Mouse (Mus musculus) thymus, postnatal 36 days (tissue): ENCODE data around the gene Casc3.
"Not testable (repeated sequence)": the region's sequence is repeated elsewhere in the genome, so short reads cannot be mapped to it uniquely, and the experiment has no call there.

ENCODE experiments used
- DNase-seq, 2 experiments: peaks; one replicate each; pipeline ENCODE4 v3.0.0; 2022; ENCODE audit warnings: mixed read lengths in 2 of 2

The Casc3 gene

DNA sequence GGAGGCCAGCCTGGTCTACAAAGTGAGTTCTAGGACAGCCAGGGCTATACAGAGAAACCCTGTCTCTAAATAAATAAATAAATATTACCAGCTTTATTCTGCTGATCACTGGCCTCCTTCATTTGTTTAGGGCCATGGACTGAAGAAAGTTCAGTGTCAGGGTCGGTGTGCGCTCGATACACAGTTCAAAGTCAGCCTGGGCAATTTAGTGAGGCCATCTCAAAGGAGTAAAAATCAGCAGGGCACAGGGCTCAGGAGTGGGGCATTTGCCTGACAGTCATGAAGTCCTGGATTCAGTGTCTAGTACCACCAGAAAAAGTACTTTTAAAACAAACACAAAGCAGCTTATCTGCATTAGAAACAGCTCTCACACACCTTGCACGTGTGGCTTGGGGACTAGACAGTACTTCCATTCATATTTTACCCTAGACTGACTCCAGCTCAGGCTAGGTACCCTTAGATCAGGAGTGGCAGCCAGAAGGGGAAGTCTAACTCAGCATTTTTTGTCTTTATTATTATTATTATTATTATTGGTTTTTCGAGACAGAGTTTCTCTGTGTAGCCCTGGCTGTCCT lies 14.0 kb upstream of the Casc3 start:
- no peak for DNase-seq

DNA sequence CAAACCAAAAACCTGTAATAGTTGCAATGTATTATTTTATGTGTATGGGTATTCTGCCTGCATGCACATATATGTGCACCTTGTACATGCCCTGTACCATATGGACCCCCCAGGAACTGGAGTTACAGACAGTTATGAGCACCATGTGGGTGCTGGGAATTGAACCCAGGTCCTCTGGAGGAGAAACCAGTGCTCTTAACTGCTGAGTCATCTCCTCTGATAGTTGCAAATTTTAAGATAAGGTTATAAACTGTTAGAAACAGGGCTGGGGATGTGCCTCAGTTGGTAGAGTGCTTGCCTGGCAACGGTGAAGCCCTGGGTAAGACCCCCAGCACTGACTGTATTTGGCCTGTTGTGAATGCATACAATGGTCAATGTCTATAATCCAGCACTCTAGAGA lies 13.3 kb upstream of the Casc3 start:
- DNase-seq, result no peak

DNA sequence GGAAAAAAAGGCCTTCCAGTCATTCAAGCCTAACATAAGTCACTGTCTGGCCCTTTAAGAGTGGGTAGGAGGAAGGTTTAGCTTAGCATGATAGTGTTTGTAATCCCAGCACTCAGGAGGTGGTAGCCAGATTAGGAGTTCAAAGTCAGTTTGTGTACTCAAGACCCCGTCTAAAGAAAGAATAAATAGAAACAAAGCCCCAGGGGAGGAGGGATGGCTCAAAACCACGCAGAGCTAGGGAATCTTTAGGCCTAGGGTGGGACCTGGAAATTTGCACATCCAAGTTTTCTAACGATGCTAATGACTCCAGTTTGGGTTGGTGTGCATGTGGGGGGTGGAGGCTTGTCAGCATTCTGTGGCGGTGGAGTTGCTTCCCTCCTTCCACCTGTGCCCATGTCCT lies 12.6 kb upstream of the Casc3 start:
- DNase-seq, result no peak

DNA sequence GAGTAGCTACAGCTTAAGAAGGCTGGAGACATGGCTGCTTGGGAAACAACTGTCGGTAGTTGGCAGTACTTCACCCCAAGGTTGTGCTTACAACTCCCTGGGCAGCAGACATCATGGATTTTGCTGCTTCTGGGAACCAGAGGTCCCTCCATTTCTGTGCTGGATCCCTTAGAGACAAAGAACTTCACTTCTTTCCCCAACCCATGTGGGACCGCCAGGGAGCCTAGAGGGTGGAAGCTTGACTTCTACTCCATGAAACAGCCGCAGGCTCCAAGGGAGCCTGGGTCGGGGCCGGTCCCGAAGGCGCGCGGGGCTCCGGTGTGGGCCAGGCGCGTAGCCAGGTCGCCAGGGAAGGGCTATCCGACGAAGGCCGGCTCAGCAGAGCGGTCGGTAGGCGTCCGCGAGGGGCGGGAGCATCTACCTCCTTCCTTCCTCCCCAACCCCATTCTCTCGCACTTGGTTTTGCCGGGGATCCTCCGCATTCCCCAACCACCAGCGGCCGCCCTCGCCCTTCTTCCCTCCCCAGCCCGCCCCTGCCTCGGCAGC lies 10.2 kb upstream of the Casc3 start:
- no peak for DNase-seq

DNA sequence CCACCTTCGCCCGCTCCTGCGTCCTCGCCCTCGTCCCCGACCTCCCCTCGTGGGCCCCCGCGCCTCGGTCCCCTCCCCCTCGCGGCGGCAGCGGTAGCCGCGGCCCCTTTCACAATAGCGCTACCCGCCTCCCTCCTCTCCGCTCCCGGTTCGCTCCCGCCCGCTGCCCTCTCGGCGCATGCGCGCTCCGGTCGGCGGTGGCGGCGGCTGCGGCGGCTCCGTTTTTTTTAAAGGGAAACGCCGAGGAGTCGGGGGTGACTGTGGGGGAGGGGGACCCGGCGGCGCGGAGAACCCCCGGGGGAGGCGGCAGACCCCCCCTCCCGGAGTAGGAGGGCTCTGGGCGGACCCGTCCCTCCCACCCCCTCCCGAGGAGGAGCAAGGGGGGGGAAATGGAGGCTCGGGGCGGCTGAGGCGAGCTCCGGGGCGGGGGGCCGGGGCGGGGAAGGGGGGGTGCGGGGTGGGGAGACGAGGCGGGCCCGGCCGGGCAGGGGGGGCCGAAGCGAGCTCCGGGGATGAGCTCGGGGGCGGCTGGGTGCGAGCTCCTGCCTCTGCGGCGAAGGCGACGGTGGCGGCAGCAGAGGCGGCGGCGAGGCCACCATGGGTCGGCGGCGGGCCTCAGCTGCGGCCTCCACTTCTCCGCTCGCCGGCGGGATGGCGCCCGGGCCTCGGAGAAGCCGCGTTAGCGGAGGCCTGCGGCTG lies 9.5 kb upstream of the Casc3 start, which contains the start of gene Msl1:
Gene Msl1, plus strand, starts transcription at position 502 of the 699 bp plus-strand sequence.
- DNase-seq, result peak; percentile 88 to 92

DNA sequence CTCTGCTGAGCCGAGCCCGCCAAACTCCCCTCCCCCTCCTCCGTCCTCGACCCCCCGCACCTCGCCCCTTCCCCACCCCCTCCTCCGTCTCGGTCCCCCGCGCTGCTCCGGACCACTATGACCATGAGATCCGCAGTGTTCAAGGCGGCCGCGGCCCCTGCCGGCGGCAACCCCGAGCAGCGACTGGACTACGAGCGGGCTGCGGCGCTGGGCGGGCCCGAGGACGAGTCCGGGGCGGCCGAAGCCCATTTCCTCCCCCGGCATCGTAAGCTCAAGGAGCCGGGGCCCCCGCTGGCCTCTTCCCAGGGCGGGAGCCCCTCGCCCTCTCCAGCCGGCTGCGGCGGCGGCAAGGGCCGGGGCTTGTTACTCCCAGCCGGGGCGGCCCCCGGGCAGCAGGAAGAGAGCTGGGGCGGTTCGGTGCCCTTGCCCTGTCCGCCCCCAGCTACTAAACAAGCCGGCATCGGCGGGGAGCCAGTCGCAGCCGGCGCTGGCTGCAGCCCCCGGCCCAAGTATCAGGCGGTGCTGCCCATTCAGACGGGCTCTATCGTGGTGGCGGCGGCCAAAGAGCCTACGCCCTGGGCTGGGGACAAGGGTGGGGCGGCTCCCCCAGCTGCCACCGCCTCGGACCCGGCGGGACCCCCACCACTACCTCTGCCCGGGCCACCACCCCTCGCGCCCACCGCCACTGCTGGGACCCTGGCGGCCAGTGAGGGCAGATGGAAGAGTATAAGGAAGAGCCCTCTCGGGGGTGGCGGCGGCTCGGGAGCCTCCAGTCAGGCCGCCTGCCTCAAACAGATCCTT lies 8.8 kb upstream of the Casc3 start:
- peak; percentile 57 to 68 for DNase-seq

DNA sequence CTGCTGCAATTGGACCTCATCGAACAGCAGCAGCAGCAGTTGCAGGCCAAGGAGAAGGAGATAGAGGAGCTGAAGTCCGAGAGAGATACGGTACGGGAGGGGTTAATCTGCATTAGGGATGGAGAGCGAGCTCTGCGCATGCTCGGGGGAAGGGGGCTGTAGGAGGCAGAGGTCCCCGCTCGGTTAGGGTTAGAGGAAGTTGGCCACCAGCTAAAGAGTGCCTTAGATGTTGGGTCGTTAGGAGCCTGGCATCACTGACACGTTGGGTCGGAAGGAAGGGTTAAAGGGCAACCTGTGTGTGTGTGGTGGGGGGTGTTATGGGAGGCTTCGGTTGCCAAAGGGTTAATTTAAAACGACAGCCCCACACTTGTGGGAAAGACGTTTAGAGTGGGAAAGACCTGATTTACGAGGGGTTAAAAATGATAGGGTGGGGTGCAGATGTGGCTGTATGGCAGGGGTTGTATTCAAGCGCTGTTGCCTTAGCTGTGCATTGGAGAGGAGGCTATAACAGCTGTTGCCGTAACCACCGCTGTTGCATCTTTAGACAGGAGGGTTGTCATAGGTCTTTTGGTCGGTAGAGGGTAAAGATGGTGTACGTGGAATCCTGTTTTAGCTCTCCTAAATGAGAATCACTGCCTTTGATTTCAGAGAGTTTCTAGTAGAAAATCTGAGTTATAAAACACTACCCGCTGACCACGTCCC lies 8.0 kb upstream of the Casc3 start:
- peak; percentile 76 to 79 for DNase-seq

DNA sequence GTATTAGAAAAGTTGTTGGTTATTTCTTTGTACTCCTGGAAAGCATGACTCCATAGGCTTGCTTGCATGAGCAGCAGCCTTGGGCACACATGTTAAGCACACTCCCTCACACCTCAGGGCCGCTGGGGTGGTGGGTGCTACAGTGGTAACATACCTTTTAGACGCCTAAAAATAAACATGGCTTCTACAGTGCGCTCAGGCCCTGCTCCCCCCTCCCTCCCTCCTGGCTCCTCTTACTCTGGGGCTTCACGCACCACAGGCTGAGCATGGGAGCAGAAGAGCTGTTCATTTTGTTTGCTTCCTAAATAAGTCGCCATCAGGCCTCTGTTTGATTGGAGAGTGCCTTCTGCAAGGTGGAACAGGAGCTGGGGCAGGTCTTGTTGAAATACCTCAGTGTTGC lies 7.4 kb upstream of the Casc3 start:
- no peak for DNase-seq

DNA sequence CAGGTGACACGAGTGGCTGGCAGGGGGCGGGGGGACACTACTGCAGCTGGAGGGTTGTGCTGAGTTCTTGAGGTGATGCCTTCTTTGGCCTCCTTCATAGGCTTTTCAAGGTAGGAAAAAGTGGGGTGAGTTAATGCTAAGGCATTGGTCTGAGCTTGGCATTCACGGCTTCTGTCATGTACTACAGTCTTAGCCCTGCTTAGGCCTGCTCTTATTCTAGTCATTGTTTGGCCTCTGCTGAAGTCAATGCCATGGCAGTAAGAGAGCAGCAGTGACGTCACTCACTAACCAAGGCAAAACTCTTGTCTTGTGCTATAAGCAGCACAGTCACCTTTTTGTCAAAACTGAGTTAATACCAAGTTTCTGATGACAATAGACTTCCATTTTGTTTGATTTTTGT lies 6.8 kb upstream of the Casc3 start:
- no peak for DNase-seq

DNA sequence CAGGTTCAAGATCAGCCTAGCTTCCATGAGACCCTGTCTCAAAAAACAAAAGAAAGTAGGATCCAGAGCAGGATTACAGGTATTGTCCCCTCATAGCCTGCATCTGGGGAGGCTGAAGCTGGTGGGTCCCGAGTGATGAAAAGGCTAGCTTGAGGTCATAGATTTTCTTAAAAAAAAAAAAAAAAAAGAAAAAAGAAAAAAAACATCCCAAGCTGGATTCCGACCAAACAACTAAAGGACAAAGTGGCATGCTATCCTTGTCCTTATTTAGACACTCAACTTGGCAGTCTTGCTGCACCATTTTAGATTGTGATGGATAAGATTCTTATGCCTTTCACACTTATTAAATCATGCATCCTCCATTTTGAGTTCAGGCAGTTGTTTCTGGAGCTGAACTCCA lies 3.7 kb downstream of the Casc3 start:
- no peak for DNase-seq

DNA sequence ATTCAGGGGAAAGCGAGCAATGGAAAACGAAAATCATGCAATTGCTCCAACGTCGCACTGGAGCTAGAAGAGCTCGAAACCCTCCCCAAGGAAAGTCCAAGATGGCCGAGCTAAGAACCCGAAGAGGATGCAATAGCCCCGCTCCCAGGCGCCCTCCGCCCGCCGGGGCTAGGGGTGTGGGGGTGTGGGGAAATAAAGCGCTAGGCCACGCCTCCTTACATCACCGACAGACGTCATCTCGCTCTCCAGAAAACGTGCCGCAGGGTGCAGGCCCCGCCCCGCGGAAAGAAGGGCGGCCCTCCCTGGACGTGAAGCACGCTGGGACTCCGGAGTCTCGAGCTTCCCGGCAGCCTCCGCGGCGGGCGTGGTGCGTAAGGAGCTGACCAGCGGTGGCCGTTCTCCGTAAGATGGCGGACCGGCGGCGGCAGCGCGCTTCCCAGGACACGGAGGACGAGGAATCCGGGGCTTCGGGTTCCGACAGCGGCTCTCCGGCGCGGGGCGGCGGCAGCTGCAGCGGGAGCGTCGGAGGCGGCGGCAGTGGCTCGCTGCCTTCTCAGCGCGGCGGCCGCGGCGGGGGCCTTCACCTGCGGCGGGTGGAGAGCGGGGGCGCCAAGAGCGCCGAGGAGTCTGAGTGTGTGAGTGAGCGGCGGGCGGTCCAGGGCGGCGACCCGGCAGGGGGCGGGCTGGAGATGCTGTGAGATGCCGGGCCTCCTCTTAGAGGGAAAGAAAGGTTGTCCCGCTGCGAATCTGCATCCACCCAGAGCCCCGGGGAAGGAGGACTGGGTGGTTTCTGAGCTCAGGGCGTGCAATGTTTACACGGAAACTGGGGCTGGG lies 5.0 kb downstream of the Casc3 start:
- peak; percentile 98 to 99 for DNase-seq

DNA sequence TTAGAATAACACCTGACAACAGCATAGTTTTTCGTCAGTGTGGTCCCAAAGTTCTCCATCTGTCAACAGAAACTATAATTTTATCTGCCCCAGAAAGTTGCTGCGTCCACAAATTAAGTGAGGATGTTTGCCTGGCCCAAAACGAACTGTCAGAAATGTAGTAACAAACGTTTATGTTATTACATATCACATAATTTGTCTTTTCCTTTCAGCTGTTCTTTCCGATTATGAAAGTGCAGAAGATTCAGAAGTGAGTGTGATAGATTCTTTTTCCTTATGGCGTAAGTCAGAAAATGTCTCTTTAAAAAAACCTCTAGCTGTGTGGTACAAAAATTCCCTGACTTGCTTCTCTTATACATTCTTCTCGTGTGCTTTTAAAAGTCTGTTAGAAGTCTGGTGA lies 6.0 kb downstream of the Casc3 start:
- no peak for DNase-seq

DNA sequence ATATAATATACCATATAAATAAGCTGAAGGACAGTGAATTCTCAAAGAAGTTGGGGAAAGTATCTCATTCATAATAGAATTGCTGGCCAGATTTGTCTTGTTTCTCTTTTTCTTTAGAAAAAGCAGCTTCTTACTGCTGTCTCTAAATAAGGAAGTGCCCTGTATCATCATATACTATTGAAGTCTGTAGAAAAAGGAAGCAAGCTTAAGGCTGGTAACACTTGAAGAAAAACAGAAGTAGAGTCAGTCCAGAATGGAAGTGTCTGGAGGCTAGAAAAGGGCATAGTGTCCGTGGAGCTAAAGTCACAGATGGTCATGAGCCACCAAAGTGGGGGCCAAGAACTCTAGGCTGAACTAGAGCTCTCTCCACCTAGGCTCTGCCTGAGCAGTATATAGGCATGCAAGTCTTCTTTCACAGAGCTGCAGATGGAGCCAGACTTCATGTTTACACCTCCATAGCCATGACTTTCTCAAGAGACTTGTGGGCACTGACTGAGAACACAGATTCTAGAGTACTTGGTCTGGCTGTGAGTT lies 12.1 kb downstream of the Casc3 start:
- DNase-seq, result no peak

DNA sequence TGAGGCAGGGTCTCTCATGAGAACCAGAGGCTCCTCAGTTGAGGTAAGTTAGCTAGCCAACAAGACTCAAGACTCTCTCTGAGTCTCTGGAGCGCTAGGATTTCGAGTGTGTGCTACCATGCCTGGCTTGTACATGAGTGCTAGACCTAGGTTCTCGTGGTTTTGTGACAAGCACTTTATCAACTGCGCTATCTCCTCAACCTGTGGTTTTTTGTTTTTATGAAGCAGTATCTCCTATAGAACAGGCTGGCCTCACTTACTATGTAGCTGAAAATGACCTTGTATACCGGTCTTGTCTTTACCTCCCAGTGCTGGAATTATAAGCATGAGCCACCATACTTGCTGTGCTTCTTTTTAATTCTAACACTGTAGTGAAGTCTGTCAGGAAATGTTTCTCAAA lies 16.3 kb downstream of the Casc3 start:
- DNase-seq, result no peak

DNA sequence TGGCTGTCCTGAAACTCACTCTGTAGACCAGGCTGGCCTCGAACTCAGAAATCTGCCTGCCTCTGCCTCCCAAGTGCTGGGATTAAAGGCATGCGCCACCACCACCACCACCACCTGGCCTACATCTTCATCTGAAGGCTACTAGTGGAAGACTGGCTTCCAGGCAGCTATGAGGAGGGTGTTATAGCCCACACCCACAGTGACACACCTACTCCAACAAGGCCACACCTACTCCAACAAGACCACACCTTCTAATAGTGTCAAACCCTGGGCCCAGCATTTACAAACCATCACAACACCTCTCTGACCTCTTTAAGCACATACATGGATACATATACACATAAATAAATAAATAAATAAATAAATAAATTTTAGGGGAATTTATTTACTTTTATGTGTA lies 21.4 kb downstream of the Casc3 start:
- not testable (repeated sequence) for DNase-seq

DNA sequence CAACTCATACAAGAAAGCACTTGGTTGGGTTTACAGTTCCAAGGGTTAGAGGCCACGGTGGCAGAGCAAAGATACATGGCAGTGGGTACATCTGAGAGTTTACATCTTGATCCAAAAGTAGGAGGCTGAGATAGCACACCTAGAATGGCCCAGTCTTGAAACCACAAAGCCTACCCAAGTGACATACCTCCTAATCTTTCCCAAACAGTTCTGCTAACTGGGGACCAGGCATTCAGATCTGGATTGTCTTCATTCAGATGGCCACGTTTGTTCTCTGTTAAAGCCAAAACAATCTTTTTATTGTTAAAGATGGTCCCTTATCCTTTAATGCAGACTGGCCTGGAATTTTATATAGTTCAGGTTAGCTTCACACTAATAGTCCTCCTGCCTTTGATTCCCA lies 23.2 kb downstream of the Casc3 start:
- no peak for DNase-seq

DNA sequence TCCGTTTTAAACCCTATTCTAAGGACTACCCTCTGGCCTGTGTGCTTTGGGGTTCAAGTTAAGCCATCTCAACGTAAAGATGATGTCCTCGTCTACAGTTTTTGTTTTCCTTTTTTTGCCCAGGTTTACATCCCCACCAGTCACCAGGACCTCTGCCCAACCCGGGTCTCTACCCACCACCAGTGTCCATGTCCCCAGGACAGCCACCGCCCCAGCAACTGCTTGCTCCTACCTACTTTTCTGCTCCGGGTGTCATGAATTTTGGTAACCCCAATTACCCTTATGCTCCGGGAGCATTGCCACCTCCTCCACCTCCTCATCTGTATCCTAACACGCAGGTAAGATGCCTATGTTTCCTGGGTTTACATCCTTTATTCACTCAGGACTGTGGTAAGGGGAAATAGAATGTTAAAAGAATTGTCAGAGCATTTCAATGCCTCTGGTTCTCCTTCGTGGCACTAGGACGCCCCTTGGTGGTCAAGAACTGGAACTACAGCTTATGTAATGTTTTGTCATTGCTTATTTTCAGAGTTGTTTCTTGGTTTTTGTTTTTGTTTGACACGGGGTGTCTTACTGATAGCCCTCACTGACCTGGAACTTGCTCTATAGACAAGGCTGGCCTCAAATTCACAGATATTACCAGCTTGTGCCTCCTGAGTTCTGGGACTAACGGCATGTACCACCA lies 24.5 kb downstream of the Casc3 start:
- DNase-seq, result peak in 1 of 2 experiments; percentile 31

DNA sequence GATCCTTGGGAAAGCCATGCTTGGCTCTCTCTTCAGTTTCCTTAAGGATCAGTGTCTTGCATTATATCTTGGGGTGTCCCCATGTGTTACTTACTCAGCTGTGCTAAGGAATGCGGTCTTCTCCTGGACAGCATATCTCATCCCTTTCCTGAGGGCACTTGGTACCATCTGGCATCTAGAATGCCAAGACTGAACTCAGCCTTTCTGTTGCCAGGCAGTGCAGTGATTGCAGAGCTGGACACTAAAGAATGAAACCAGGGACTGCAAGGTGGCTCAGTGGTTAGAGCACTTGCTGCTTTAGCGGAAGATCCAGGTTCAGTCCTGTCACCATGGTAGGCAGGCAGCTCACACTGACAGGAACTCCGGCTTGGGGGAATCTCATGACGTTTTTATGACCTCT lies 25.2 kb downstream of the Casc3 start:
- no peak for DNase-seq

DNA sequence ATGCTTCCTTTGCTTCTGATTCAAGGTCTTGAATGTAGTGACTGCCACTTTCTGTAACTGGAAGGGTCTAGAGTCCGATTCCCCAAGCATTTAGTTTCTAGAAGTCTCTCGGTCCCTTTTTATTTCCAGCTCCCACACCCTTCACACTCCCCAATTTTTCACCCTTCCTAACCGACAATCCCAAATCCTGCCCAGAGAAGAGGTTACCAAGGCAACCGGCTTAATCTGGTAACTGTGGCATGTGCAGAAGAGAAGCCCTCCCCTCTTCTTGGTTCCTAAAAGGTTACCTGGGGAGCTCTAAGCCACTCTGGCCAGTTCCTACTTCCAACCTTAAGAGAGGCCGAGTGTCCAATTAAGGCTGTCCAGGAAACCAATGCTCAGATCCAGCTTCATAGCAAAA lies 30.6 kb downstream of the Casc3 start:
- no peak for DNase-seq

DNA sequence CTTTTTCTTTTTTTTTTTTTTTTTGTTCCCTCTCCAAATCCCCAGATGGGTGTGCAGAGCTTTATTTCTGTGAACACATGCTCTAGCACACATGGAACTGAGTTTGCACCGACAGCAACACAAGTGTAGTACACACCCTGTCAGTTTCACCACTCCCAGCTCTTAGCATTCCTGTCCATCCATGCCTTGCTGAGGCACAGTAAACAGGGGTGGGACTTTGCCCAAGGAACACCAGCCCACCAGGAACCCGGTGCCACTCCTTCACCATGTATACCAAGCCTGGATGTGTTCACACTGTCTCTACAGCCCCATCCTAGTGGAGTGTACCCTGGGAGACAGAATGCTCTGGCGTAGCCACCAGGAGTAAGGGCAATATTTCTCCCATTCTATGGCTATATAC lies 31.0 kb downstream of the Casc3 start:
- DNase-seq, result no peak

DNA sequence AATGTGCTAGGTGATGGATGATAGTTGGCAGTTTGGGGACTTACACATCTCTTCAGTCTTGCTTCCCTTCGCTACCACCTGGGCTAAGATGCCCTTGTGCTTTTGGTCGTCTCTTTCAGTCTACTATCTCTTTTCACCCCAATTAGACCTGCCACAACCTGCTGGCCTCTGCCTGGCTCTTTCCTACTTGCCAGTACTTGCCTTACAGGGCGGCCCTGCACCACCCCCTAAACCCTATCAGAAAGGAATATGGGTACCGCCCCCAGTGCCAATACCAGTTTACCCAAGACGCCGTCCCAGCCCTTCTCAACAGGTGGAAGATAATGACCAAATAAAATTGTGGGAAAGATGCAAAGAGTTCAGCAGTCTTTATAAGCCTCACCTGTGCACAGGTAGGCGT lies 31.4 kb downstream of the Casc3 start:
- no peak for DNase-seq
